Mouse (Mus musculus) heart, embryonic 13.5 days (tissue): ENCODE results near the gene Iqgap2. TPM values are rescaled to one million over a fixed set of nuclear protein-coding genes. Genes with fewer than 3 reads are reported as not detected.

ENCODE experiments used
- polyA plus RNA-seq: library from polyadenylated mRNA; unstranded; fragments of >200 nt; fragmentation: Nextera tagmentation; extraction: Ambion mirVana; gene quantifications from 2 replicates; pipeline ENCODE4 v1.2.1, GENCODE M21; 2015

The Iqgap2 gene
- polyA plus RNA-seq, 1 experiment from 2014 or later: 3.6 TPM

Other genes with a start within 250 kb of the Iqgap2 start
- gene F2rl2, start 195.1 kb downstream of the Iqgap2 start, polyA plus RNA-seq: 0.79 and 1.2 TPM in 2 replicates
- gene Gm20075, start 189.5 kb upstream of the Iqgap2 start, polyA plus RNA-seq: 27.9 and 35.1 TPM in 2 replicates
- gene Gm17190, start 190.1 kb upstream of the Iqgap2 start, polyA plus RNA-seq: not detected in 2 replicates
- 0.99 and 1.4 TPM in 2 replicates for gene Sv2c, start 240.7 kb upstream of the Iqgap2 start, polyA plus RNA-seq